Mouse (Mus musculus): ENCODE data around the gene Ube2q2.

GRCm38 (mm10) chr9:55226251-55226650 lies 77.6 kb downstream of the Ube2q2 start:
- TF ChIP-seq EP300 (IDR thresholded peaks at IDR 0.05; ENCODE audit: insufficient read depth, low read depth, low read length) (no peak), POLR2A (IDR thresholded peaks at IDR 0.05; ENCODE audit: insufficient read depth, low read depth, low read length) (no peak)
